Mouse (Mus musculus): ENCODE measurements around the gene Kcnh2.

DNA sequence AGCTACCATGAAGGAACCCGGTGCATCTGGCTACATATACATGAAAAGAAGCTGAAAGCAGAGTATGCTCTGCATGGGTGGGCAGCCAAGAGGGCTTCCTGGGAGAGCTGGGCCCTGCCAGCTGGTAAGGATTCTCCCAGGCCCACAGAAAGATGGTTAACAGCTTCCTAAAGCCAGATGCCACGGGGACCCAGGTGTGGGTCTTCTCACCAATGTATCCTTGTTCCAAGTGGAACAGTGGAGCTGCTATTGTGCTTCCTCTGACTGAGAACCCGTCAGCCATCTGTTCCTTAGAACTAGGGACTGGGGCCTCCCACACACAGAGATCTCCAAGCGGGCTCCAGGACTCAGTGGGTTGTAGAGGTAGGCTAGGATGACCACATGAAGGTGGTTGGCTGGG lies 5.4 kb upstream of the Kcnh2 start:
- TF ChIP-seq CTCF (conservative IDR thresholded peaks at IDR 0.05; ENCODE audit: insufficient read depth, insufficient read length, low read depth, low read length) (no peak), POLR2A (IDR thresholded peaks at IDR 0.05; ENCODE audit: low read depth, low read length) (no peak)

Data from kidney, adult 2 months (tissue).